Mouse (Mus musculus): Measurements from ENCODE around the gene Fam227b. TPM values are rescaled to one million over a fixed set of nuclear protein-coding genes. Genes with fewer than 3 reads are reported as not detected.

Gene Fam227b
- total RNA-seq, 1 experiment from 2014 or later, result not detected

DNA sequence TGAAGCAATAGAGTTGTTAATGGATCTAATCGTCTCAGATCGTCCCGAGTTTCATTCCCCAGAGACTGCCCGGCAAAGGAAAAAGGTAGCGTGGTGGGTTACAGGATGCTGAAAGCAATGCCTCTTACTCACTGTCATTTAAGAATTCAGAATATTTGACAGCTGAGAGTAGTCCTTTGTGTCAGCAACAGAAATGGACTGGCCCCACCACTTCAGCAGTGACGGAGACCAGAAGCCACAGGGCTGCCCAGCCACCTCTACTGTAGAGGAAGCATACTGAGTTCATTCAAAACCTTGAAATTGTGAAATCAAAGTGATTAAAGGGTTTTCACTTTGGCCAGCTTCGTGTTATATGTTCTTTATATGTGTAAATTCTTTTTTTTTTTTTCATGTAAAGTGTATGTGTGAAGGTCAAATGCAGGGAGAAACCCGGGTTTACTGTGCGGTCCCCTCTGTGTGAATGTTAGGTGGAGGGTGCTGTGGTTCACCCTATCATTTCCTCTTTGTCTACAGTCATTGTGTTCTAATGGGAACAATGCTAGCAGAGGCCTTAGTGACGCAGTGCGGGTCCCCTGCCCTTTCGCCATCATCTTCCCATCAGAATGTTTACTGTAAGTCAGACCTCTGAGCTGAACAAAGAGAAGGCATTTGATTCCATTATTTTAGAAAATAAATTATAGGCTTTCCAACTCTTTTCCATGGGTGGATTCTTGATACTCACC is 136.7 kb downstream of the Fam227b start:
- peak; percentile 47; the same call in 1 of the 2 replicates for ATAC-seq (replicated peaks; ENCODE audit: low read depth, poor library complexity, severe bottlenecking)

DNA sequence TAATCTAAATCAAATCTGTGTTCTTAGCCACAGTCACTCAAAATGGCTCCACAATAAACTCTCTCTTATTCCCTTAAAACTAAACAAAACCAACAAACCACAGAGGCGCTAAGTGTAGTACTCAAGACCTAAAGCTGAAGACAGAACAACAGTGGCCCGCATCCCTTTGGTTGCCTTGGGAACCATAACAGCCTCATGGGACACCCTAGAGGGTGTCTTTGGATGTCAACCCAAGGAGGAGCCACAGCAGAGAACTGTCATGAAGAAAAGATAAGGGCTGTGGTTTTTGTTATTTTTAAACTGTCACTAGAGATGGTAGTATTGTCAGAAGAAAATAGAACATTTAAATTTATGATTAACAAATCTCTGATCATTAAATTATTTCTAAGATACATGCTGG is 145.1 kb downstream of the Fam227b start:
- 0 out of 2 replicates have a peak, but pooled peaks have one; percentile 54 for ATAC-seq (replicated peaks; ENCODE audit: low read depth, poor library complexity, severe bottlenecking)

DNA sequence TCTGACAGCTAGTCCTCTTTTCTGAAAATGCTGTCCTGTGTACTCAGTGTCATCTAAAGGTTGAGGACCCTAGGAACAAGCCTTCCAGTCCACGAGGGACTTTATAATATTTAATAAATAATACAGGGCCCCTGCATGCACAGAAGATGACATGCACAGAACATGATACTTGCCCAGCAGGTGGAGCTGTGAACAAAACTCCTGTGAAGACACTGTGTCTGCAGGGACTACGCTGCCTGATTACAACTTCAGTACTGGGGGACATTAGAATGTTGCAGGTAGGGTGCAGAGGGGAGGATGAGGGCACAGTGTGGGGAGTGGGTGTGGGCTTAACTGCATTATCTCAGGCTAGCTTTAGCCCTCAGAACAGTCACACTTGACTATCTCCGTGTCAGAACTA is 145.7 kb downstream of the Fam227b start:
- peak; percentile 89 for ATAC-seq (replicated peaks; ENCODE audit: low read depth, poor library complexity, severe bottlenecking)

DNA sequence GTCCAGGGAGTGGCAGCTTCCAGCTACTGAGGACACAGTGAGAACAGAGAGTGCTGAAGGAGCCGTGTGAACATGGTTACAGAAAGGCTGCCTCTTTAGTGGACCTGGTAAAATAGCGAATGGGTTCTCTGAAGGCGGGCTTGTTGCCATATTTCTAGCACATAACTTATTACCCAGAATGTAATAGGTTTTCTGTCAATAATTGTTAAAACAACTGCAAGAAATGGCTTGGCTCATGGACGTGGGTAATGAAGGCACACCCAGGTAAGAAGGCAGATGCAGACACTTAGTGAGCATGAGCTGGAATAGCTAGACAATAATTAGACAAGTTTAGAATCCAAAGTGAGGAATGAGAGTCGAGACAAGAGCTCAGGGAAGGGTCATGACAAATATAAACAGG is 149.5 kb downstream of the Fam227b start:
- ATAC-seq (replicated peaks; ENCODE audit: low read depth, poor library complexity, severe bottlenecking), result no peak

DNA sequence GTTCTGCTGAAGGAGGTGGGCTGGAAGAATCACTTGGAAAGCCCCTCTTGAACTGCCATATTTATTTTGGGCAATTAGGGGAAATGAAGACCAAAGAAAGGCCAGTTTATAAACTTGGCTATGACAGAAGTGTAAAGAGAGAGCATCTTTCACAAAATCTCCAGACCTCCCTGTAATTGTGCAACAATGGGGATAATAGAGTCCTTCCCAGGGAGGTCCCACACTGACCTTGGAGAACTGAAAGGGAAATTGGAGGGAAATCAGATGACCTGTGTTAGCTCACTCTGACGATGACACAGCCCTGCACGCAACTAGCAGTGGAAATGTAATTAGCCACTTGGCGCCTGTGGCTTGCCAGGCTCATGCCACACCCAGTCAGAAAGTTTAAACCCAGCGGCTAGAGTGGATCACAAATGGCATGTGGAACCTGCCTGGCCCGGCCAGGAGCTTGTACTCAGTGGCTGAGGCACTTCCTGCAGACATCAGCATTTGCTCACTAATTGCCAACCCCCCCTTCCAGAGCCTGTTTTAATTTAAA is 175.9 kb downstream of the Fam227b start:
- no peak for ATAC-seq (replicated peaks; ENCODE audit: low read depth, poor library complexity, severe bottlenecking)

DNA sequence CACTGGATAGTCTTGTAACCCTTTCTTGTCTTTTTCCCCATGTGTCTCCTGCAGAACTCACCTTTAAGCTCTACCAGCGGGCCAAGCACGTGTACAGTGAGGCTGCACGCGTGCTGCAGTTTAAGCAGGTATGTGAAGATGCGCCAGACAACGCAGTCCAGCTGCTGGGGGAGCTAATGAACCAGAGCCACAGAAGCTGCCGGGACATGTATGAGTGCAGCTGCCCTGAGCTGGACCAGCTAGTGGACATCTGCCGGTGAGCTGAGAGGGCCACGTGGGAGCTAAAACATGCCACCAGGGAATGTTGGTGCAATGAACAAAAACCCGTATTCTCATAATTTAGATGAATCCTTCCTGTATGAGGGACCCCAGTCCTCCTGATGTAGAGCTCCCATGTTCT is 176.6 kb downstream of the Fam227b start:
- ATAC-seq (replicated peaks; ENCODE audit: low read depth, poor library complexity, severe bottlenecking), result no peak

DNA sequence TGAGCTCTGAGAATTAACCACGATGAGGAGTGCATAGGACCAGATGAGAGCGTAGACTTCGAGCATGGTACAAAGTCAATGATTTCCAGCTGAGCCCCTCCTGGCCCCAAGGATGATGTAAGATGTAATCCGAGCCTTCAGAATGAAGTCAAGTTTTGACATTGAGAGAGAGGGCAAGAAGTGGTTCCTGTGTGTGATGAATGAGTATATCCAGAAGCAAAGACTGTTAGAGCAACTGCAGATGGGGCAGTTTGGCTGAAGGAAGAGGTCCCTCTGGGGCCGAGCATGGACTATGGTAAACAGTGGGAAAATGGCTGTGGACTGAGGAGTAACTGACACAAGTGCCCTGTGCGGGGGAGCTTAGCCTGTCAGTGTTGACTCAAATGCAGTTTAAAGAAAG is 178.6 kb downstream of the Fam227b start:
- no peak for ATAC-seq (replicated peaks; ENCODE audit: low read depth, poor library complexity, severe bottlenecking)

DNA sequence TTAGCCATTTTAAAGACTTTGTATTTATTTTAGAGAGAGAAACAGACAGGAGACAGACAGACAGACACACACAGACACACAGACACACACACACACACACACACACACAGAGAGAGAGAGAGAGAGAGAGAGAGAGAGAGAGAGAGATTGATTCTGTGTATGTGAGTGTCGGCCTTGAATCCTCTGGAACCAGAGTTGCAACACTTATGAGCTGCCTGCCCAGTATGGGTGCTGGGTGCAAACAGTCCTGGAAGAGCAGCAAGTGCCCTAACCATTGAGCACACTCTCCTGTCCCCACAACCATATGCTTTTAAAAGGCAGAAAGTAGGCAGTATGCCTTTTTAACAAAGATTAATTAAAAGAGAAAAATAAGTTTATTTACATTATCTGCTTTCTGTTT is 183.0 kb downstream of the Fam227b start:
- ATAC-seq (replicated peaks; ENCODE audit: low read depth, poor library complexity, severe bottlenecking), result no peak

DNA sequence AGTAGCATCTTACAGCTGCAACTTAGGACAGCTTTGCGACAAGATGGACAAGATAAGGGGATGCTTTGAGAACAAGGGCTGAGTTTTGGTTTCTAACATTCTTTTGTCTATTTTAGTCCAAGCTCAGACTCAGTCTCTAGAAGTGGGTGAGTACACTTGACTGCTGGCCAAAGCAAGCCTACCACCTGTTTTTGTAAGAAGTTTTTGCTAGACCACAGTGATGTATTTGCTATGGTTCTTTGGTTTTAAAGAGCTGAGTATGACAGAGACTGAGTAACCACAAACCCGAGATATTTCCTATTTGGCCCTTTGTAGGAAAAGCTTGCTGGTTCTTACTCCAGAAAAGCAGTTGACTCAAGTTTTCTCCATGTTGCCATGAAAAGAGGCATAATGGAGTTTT is 203.6 kb downstream of the Fam227b start:
- no peak for ATAC-seq (replicated peaks; ENCODE audit: low read depth, poor library complexity, severe bottlenecking)

DNA sequence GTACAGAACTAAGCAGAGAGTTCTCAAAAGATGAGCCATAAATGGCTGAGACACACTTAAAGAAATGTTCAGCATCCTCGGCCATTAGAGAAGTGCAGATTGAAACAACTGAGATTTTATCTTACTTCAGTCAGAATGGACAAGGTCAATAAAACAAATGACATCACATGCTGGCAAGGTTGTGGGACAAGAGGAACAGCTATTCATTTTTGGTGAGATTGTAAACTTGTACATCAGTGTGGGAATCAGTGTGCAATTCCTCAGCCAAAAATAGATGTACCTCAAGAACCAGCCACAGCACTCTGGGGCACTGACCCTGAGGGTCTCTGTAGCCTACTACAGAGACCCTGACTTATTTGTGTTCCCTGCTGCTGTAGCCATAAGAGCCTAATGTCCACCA is 208.5 kb downstream of the Fam227b start:
- no peak for ATAC-seq (replicated peaks; ENCODE audit: low read depth, poor library complexity, severe bottlenecking)

DNA sequence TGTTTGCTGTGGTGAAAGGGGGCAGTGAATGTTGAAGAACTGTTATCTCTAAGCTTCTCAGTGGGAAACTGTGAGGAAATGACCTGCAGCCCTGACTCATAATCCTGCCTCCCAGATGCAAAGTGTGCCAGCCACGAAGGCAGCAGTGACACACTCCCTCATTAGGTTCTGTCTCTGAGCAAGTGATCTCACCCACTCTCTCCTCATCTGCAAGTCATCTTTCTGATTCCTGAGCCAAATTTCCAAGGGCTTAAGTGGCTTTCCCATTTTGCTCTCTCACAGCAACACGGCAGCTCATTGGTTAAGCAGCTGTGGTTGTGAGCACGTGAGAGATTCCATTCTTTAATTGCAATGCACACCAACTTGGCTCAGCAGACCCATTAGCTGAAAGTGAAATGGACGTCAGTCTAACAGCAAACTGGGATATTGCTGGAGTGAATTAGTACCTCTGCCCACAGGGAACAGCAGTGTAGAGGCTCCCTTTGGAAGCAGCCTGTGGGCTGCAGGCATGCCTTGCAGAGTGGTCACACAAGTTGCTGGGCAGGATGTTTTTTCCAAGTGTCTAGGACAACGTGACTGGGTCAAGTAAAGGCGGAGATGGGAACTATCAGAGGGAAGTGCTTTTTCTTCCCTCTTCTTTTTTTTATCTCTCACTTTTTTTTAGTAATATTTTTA is 210.6 kb downstream of the Fam227b start:
- ATAC-seq (replicated peaks; ENCODE audit: low read depth, poor library complexity, severe bottlenecking), result no peak

DNA sequence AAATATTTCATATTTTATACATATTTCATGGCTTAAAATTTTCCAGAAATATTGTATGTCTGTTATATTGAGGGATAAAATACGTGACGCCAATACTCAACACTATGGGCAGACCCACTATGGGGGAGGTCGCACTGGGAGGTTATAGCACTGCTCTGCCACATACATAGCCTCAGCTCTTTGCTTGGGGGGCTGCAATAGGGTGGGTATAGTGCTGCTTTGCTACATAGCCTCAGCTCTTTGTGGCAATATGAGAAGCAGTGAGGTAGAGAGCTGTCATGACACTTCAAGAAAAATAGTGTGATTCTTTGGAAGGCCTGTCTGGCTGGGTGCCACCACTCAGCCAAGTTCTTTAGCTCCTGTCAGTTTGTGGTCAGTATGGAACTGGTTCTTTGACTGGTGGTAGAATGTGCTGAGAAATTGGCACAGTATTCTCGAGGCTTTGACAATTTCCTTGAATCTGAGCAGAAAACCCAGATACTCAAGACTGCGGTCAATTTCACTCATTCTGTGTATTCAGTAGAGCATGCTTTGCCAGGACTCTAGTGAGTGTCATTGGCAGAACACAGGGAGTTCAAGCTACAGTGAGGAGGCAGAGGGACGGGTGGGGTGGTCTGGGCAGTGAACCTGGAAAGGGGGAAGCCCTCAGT is 212.7 kb downstream of the Fam227b start:
- ATAC-seq (replicated peaks; ENCODE audit: low read depth, poor library complexity, severe bottlenecking), result peak; percentile 60

DNA sequence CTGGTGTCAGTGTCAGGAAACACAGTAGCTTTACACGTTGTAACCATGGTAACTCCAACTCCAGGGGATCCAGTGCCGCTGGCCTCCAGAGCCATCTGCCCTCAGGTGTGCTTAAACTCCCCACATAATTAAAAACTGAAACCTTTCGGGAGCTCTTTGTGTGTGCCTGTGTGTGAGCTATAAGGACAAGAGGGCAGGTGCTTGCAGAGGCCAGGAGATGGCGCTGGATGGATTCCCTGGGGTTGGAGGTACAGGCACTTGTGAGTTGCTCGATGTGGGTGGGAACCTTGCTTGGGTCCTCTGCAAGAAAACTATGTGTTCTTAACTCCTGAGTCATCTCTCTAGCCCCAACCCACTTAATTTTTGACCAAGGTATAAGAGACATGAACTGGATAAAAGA is 215.4 kb downstream of the Fam227b start:
- no peak for ATAC-seq (replicated peaks; ENCODE audit: low read depth, poor library complexity, severe bottlenecking)

DNA sequence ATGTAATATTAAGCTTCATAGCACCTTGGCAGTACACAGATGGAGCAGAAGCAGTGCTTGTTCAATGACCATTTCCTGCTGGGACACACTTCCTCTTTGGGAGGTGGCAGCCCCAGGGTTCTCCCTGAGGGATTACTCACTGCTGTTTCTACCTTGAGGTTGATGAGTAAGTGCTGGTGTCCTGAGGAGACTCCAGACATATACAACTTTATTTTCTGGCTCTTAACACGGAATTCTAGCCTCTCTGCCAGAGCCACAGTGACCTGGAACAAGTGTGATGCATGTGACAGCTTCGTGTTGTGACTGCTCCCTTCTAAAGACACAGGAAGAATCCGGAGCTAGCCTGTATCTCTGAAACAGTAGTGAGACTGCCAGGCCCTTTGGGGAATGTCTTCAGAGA is 217.8 kb downstream of the Fam227b start:
- no peak for ATAC-seq (replicated peaks; ENCODE audit: low read depth, poor library complexity, severe bottlenecking)

Other genes with a start within 250 kb of the Fam227b start
- gene Fgf7, start 117.3 kb downstream of the Fam227b start, total RNA-seq (2017), result not detected in 2 replicates
- 15.3 and 18.4 TPM in 2 replicates for gene Dtwd1, start 137 bp upstream of the Fam227b start, total RNA-seq (2017)
- gene Gm17555, start 63.1 kb upstream of the Fam227b start, total RNA-seq (2017), result 0.69 TPM in 1 of 2 replicates, not detected in the other

All from common myeloid progenitor, adult 5-6 weeks (primary cell).